Mouse (Mus musculus) kidney, embryonic 15.5 days (tissue): Measurements from ENCODE around the gene E330009J07Rik. TPM values are rescaled to one million over a fixed set of nuclear protein-coding genes. Genes with fewer than 3 reads are reported as not detected.

ENCODE experiments used
- ATAC-seq: fragments of 200-750 bp; cut with Nextera tagmentation; replicated peaks from 2 replicates; pipeline ENCODE4 v1.8.0; 2017; ENCODE audit warnings: moderate TSS enrichment; ENCODE audit not compliant: low FRiP score
- H3K27ac ChIP-seq: fragments of 300-500 bp; sonication (generic); 2 replicates; pipeline ENCODE4 v1.5.1; 2015; ENCODE audit warnings: mild to moderate bottlenecking, inconsistent platforms
- H3K27me3 ChIP-seq: fragments of 300-500 bp; sonication (generic); 2 replicates; pipeline ENCODE4 v1.6.1; 2015; ENCODE audit warnings: inconsistent platforms
- H3K36me3 ChIP-seq: fragments of 300-500 bp; sonication (generic); 2 replicates; pipeline ENCODE4 v1.6.1; 2015; ENCODE audit warnings: inconsistent platforms
- H3K4me1 ChIP-seq: fragments of 300-500 bp; sonication (generic); 2 replicates; pipeline ENCODE4 v1.6.1; 2015; ENCODE audit warnings: inconsistent platforms
- H3K4me2 ChIP-seq: fragments of 300-500 bp; sonication (generic); 2 replicates; pipeline ENCODE4 v1.6.1; 2015; ENCODE audit warnings: moderate library complexity, mild to moderate bottlenecking, inconsistent platforms
- H3K4me3 ChIP-seq: fragments of 300-500 bp; sonication (generic); replicated peaks from 2 replicates; pipeline ENCODE4 v1.5.1; 2015; ENCODE audit warnings: mild to moderate bottlenecking, inconsistent platforms
- H3K9ac ChIP-seq: fragments of 300-500 bp; sonication (generic); 2 replicates; pipeline ENCODE4 v1.6.1; 2015; ENCODE audit warnings: mild to moderate bottlenecking, inconsistent platforms
- H3K9me3 ChIP-seq: fragments of 300-500 bp; sonication (generic); replicated peaks from 2 replicates; pipeline ENCODE4 v1.6.1; 2016; ENCODE audit warnings: inconsistent platforms
- WGBS: fragments of 180-500 bp; shearing (Covaris S2); methylation state at CpG from one replicate; pipeline ENCODE4 v1.1.7; 2015; ENCODE audit warnings: mixed read lengths; 5-methylcytosine and 5-hydroxymethylcytosine counted together
- polyA plus RNA-seq: library from polyadenylated mRNA; unstranded; fragments of >200 nt; fragmentation: Nextera tagmentation; extraction: Ambion mirVana; gene quantifications from 2 replicates; pipeline ENCODE4 v1.2.1, GENCODE M21; 2015

E330009J07Rik gene
- polyA plus RNA-seq, 1 experiment from 2014 or later, result 14.8 TPM

GRCm38 (mm10) chr6:40441276-40441675 lies 5.3 kb upstream of the E330009J07Rik start:
- Histone ChIP-seq H3K4me1 (peaks cover 6% of the 10 kb centered on the region; the same call in 1 of the 2 replicates), H3K9ac (no peak overlapping the region), H3K27me3 (peaks cover 35% of the 10 kb centered on the region), H3K36me3 (no peaks in the 10 kb centered on the region), H3K27ac (no peak overlapping the region), H3K4me2 (no peak overlapping the region), H3K4me3 (no peak overlapping the region), H3K9me3 (no peaks in the 10 kb centered on the region)
- no peak for ATAC-seq
- WGBS, result 77% methylated on average over 3 of the region's 3 CpGs

- Histone ChIP-seq H3K4me1 (peaks cover 13% of the 10 kb centered on the region), H3K4me2 (peak overlapping the region; percentile 34), H3K4me3 (no peak overlapping the region), H3K27ac (no peak overlapping the region), H3K9ac (no peak overlapping the region), H3K27me3 (peaks cover 28% of the 10 kb centered on the region; the same call in 1 of the 2 replicates), H3K36me3 (no peaks in the 10 kb centered on the region), H3K9me3 (no peaks in the 10 kb centered on the region)
- ATAC-seq, result no peak
- WGBS, result 22% methylated on average over 12 of the region's 12 CpGs
These were observed 3.8 kb upstream of the E330009J07Rik start for GRCm38 (mm10) chr6:40439731-40440130.

DNA sequence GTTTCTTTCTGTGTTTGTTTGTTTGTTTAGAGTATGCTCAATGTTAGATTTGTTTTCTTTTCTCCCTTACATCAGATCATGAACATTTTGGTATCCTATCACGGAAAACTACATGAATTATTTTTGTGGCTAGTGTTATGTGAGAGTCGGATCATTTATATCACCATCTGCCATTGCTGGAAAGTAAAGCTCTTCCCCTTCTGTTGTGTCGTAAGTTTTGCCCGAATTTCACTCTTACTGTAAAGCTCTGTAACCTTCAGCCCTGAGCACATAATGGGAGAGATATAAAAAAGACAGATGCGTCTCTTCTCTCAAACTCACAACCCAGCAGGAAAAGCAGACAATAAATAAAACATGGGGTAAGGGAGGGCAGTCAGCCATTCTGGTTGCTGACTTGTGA lies 3.0 kb upstream of the E330009J07Rik start, which contains the start of gene Wee2:
Gene Wee2, plus strand, starts transcription at position 153 of the 400 bp plus-strand sequence.
- Histone ChIP-seq H3K36me3 (no peaks in the 10 kb centered on the region), H3K4me1 (peaks cover 20% of the 10 kb centered on the region), H3K9me3 (no peaks in the 10 kb centered on the region), H3K4me2 (peak within 1 kb of the TSS; percentile 34), H3K27me3 (peaks cover 28% of the 10 kb centered on the region; the same call in 1 of the 2 replicates), H3K4me3 (no peak within 1 kb of the TSS), H3K9ac (no peak within 1 kb of the TSS), H3K27ac (no peak within 1 kb of the TSS)
- WGBS, result 52% methylated on average over 5 of the region's 5 CpGs
- no peak for ATAC-seq

GRCm38 (mm10) chr6:40435151-40436046 lies 536 bp downstream of the E330009J07Rik start:
- peaks cover 20% of the 10 kb centered on the region; the same call in 1 of the 2 replicates for H3K27me3 ChIP-seq
- H3K9me3 ChIP-seq, result no peaks in the 10 kb centered on the region
- peaks cover 25% of the 10 kb centered on the region for H3K4me1 ChIP-seq
- no peaks in the 10 kb centered on the region for H3K36me3 ChIP-seq
- ATAC-seq, result peak; percentile 85
- H3K9ac ChIP-seq, result peak overlapping the region; percentile 74
- under 1% methylated on average over 70 of the region's 72 CpGs for WGBS
- peak overlapping the region; percentile 79 for H3K27ac ChIP-seq
- peak overlapping the region; percentile 90 for H3K4me2 ChIP-seq
- peak overlapping the region; percentile 88 for H3K4me3 ChIP-seq

DNA sequence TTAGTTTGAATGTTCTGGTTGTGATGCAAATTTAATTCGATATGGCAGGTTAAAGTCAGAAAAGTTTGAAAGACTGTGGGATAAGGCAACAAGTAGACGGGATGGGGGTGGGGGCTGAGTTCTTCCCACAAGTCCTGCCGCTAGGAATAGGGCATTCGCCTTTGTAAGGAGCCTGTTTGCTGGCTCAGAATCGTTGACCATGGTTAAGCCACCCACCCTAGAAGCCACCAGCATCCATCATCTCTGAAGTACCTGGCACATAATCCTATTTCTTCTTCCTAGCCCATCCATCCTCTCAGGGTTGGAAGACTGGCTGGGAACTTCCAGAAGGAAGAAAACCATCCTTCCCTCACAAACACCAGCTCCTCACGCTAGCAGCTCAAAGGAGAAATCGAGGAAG lies 1.2 kb downstream of the E330009J07Rik start:
- H3K9ac ChIP-seq, result peak overlapping the region; percentile 74
- no peak overlapping the region; the same call in 1 of the 2 replicates for H3K27ac ChIP-seq

GRCm38 (mm10) chr6:40432346-40433275 lies 3.3 kb downstream of the E330009J07Rik start:
- 86% methylated on average over 17 of the region's 17 CpGs for WGBS
- ATAC-seq, result no peak

More for the DNA sequence above, 1.2 kb downstream of the E330009J07Rik start:
- ATAC-seq, result no peak
- WGBS, result 9% methylated on average over 7 of the region's 7 CpGs
- H3K36me3 ChIP-seq, result no peaks in the 10 kb centered on the region
- H3K9me3 ChIP-seq, result no peaks in the 10 kb centered on the region
- peaks cover 22% of the 10 kb centered on the region for H3K4me1 ChIP-seq
- peaks cover 14% of the 10 kb centered on the region; the same call in 1 of the 2 replicates for H3K27me3 ChIP-seq
- peak overlapping the region; percentile 90 for H3K4me2 ChIP-seq
- H3K4me3 ChIP-seq, result peak overlapping the region; percentile 88

GRCm38 (mm10) chr6:40431812-40432211 lies 4.1 kb downstream of the E330009J07Rik start:
- Histone ChIP-seq H3K36me3 (no peaks in the 10 kb centered on the region), H3K27me3 (no peaks in the 10 kb centered on the region), H3K9me3 (no peaks in the 10 kb centered on the region), H3K27ac (no peak overlapping the region), H3K4me2 (no peak overlapping the region), H3K4me1 (peaks cover 21% of the 10 kb centered on the region), H3K9ac (no peak overlapping the region), H3K4me3 (no peak overlapping the region)
- no peak for ATAC-seq

More at GRCm38 (mm10) chr6:40432346-40433275, 3.3 kb downstream of the E330009J07Rik start:
- Histone ChIP-seq H3K36me3 (no peaks in the 10 kb centered on the region), H3K4me1 (peaks cover 21% of the 10 kb centered on the region), H3K4me3 (no peak overlapping the region), H3K9ac (no peak overlapping the region), H3K9me3 (no peaks in the 10 kb centered on the region), H3K4me2 (no peak overlapping the region), H3K27me3 (peaks cover 6% of the 10 kb centered on the region; the same call in 1 of the 2 replicates), H3K27ac (no peak overlapping the region)

DNA sequence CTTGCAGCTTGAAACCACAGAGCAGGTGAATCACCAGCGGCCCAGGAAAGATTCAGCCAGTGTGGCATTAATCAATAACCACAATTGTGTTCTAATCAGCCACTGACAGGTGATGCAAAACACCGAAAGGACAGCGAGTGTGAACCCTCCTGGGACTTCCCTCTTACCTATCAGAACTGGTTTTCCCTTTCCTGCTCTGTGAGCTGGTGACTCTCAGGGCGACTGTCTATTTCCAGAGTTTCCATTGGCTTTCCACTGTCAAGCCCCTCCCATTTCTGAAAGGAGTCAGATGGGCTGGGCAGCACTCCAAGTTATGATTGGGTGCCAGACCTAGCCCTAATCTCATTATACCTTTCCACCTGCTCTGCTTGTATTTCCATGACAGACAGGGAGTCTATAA lies 4.6 kb downstream of the E330009J07Rik start:
- H3K4me2 ChIP-seq, result no peak overlapping the region
- H3K9ac ChIP-seq, result no peak overlapping the region
- H3K27ac ChIP-seq, result no peak overlapping the region
- H3K36me3 ChIP-seq, result no peaks in the 10 kb centered on the region
- H3K27me3 ChIP-seq, result no peaks in the 10 kb centered on the region
- ATAC-seq, result no peak
- WGBS, result 66% methylated on average over 4 of the region's 4 CpGs
- no peak overlapping the region for H3K4me3 ChIP-seq
- peaks cover 20% of the 10 kb centered on the region for H3K4me1 ChIP-seq
- H3K9me3 ChIP-seq, result no peaks in the 10 kb centered on the region

DNA sequence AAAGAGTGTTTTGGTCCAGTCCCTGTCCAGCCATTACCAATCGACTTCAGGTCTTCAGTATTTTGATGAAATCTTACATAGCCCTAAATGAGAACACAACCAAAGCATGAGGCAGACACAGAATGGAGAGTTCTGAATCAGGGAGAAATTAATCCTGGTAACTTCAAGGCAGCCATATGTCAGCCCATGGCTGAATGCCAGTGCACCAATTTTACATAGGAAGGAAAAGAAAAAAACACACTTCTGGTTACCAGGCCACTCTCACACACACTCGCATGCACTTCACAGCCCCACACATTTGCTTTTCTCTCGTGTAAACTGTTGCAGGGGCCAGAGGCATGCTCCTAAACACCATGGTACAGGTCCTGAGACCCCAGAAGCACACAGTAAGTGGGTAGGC lies 5.1 kb downstream of the E330009J07Rik start:
- Histone ChIP-seq H3K9me3 (no peaks in the 10 kb centered on the region), H3K27ac (no peak overlapping the region), H3K9ac (no peak overlapping the region), H3K4me2 (no peak overlapping the region), H3K4me3 (no peak overlapping the region), H3K4me1 (peaks cover 17% of the 10 kb centered on the region), H3K27me3 (no peaks in the 10 kb centered on the region), H3K36me3 (no peaks in the 10 kb centered on the region)
- 82% methylated on average over 3 of the region's 3 CpGs for WGBS
- no peak for ATAC-seq

DNA sequence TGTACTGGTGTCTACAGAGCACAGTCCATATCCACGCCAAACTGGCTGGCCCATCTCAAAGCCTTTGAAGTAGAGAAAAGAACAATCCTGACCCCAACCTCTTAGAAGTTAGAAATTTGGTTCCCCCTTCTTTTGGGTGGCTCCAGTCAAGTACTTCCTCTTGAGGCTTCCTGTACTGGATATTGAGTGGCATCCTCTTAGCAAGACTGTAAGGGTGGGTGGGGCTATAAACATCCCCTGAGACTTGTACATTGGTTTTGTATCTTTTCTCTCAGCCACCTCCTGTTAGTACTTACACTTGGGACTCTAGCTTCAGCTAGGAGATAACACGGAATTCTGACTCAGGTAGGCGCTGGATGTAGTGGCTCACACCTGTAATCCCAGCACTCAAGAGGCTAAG lies 5.7 kb downstream of the E330009J07Rik start:
- H3K9ac ChIP-seq, result no peak overlapping the region
- H3K4me2 ChIP-seq, result no peak overlapping the region
- H3K36me3 ChIP-seq, result no peaks in the 10 kb centered on the region
- H3K9me3 ChIP-seq, result no peaks in the 10 kb centered on the region
- ATAC-seq, result no peak
- no peak overlapping the region for H3K4me3 ChIP-seq
- peaks cover 17% of the 10 kb centered on the region for H3K4me1 ChIP-seq
- H3K27me3 ChIP-seq, result no peaks in the 10 kb centered on the region
- 90% methylated on average over 3 of the region's 3 CpGs for WGBS
- no peak overlapping the region for H3K27ac ChIP-seq

DNA sequence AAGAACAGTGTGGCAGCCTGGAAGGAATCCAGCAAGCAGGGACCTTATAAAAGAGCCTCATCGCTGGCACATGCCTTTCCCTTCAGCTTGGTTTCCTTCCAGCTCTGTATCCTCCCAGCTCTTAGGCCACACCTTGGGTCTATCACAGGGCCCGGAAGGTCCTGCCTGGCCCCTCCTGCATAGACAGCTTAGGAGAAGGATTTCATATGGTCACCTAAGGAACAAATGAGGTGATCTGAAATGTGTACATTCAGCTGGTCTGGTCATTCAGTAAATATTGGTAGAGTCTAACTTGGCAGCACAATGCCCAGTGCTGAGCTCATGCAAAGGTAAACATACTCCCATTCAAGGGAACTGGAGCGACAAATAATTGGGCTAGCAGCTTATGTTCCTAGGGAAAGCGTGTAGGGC lies 6.4 kb downstream of the E330009J07Rik start:
- Histone ChIP-seq H3K27me3 (no peaks in the 10 kb centered on the region), H3K9ac (no peak overlapping the region), H3K36me3 (no peaks in the 10 kb centered on the region), H3K4me3 (no peak overlapping the region), H3K4me2 (no peak overlapping the region), H3K27ac (no peak overlapping the region), H3K4me1 (peaks cover 10% of the 10 kb centered on the region), H3K9me3 (no peaks in the 10 kb centered on the region)
- 74% methylated on average over 4 of the region's 4 CpGs for WGBS
- ATAC-seq, result 0 out of 2 replicates have a peak, but pooled peaks have one; percentile 38
